Mouse (Mus musculus) frontal cortex, postnatal 25 days (tissue): ENCODE data around the gene Ccdc36.

Source experiments
- DNase-seq, 2 experiments: peaks; one replicate each; pipeline ENCODE4 v3.0.0; 2022; ENCODE audit warnings: low spot score in 2 of 2

Ccdc36 gene

DNA sequence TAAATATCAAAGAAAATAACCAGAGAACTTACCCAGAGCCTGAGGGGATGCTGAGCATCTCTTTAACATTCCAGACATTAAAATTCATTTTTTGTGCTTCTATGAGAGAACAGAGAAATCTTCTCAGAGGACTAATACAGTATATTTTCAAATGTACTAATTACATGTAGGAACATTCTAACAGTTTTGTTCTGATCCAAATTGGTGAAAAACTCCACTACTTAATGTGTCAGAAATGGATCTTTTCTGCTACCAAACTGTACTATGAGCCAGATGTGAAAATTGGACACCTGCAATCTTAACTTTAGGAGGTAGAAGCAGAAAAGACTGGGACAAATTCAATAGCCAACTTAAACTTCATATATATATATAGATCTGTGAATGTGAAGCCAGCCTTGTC, at the start of gene Ccdc36:
Gene Ccdc36 (minus strand): TSS at position 101 of the 400 bp plus-strand sequence.
- no peak for DNase-seq

DNA sequence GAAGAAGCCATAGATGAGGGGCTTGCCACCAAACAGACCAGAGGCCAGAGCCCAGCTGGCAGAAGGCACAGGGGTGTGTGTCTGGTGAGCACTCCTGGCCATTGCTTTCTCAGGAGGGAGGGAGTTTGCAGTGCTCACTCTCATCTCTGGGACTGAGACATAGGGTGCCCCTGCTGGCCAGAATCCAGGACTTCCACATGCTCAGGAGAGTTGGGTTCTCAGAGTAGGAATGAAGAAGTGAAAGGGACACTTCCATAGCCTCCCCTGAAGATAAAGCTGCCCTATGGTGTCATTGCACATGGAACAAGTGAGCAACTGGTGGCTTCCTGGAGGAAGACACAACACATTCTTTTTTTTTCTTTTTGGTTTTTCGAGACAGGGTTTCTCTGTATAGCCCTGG, 46.2 kb upstream of the Ccdc36 start:
- no peak for DNase-seq

DNA sequence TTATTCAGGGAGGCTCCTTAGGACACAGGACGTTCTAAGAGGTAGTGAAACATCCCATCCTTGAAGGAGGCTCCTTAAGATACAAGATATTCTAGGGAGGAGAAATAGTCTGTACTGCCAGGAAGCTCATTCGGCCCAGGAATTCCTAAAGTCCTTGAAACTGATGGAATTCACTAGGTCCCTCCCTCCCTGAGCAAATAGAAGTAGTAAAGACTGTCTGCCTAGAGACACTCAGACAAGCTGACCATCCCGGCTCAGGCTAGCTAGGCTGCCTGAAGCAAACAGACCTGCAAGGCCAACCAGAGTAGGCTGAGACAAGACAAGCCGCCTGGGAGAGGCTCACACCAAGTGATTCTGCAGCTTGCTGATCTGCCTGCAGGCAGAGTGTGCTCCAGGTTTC, 41.6 kb upstream of the Ccdc36 start:
- no peak for DNase-seq

DNA sequence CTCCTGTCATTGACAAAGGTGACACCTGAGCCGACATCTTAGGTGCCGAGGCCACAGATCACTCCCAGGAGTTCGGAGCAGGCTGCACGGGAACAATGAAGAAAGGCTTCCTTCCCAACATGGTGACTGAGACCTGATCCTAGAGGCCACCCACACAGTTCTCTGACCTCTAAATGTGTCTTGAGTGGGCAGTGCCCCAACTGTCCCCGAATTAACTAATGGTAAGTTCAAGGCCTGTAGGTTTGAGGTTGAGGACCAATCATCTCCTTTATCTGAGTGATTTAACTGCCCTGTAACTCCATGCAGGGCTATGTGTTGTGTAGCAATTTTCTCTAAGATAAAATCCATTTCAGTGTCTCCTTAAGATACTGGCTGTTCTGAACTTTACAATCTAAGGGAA, 41.1 kb upstream of the Ccdc36 start:
- DNase-seq: no peak

DNA sequence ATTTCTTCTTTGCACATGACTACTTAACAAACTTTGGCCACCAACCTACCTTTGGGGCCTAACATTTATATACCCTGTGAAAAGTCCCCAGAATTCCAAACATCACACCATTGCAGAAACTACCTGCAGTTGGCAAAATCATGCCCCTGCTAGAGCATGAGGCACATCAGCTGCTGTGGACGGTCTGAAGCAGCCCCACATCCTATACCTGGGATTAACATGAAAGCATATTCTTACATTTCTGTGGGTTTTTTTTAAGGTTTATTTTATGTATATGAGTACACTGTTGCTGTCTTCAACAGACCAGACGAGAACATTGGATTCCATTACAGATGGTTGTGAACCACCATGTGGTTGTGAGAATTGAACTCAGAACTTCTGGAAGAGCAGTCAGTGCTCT, 37.9 kb upstream of the Ccdc36 start:
- DNase-seq: no peak

DNA sequence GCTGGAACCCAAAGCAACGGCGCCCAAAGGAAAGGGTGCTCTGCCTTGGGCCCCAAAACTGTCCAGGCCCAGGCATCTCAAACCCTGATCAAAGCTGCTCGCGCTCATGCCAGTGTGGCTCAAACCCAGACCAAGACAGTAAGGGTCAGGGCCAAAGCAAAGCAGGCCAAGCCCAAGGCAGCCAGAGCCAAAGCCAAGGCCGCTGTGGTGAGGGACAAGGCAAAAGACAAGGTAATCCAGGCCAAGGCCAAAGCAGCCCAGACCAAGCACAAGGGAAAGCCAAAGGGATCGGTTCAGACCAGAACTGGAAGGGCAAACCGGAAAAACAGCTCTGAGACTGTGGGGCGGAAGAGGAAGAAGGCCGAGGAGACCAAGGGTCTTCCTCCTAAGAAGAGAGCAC, 35.4 kb upstream of the Ccdc36 start:
- no peak for DNase-seq

DNA sequence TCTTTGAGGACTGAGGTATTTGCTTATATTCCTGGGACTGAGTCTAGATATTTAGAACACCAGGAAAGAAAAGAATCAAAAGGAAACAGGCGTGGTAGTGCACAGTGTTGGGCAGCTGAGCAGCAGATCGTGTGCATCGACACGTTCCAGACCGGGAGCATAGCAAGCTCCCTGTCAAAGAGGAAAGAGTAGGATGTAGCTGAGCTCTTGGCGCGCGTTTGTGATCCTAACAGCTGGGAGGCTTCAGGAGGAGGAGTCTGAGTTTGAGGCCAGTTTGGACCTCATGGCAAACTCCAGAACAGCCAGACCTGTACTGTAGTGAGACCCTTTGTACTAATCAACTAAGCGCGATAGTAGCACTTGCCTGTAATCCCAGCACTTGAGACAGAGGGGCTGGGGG, 33.9 kb upstream of the Ccdc36 start:
- DNase-seq: no peak

DNA sequence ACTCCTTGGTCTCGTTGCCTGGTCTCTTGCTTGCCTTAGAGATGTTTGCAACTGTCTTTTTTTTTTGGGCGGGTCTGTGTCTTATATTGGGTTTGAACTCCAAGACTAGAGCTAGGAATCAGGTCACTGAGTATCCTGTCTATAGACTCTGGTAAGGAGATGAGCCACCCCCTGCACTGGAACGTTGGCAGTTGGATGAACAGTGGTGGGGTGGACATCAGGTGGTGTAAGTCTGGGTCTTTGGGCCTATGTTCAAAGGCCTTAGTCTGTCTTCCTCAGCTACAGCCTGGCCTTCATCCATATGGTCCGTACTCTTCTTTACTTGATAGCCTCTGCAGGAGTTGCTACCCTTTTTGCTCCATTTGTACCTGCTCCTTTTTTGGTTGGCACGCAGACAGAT, 33.4 kb upstream of the Ccdc36 start:
- no peak for DNase-seq

DNA sequence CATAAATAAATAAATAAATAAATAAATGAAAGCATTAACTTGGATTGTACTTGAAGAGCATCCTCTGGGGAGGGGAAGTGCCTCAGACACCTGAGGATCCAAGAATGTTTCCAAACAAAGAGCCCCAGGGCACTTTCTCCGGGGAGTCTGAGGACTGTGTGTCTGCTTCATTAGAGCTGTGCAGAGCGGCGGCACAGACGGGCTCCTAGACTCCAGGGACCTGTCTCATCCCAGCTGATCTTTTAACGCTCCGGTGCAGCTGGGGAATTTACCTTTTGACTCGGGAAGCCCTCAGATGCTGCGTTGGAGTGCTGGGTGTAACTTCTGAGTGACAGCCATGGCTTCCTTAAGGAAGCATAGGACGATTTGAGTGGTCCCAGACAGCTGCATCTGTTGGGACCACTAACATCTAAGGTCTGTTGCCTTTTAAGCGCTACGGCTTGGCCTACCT, 32.9 kb upstream of the Ccdc36 start, which contains the start of gene Klhdc8b:
Gene Klhdc8b (minus strand): TSS at position 401 of the 451 bp plus-strand sequence.
- no peak for DNase-seq

DNA sequence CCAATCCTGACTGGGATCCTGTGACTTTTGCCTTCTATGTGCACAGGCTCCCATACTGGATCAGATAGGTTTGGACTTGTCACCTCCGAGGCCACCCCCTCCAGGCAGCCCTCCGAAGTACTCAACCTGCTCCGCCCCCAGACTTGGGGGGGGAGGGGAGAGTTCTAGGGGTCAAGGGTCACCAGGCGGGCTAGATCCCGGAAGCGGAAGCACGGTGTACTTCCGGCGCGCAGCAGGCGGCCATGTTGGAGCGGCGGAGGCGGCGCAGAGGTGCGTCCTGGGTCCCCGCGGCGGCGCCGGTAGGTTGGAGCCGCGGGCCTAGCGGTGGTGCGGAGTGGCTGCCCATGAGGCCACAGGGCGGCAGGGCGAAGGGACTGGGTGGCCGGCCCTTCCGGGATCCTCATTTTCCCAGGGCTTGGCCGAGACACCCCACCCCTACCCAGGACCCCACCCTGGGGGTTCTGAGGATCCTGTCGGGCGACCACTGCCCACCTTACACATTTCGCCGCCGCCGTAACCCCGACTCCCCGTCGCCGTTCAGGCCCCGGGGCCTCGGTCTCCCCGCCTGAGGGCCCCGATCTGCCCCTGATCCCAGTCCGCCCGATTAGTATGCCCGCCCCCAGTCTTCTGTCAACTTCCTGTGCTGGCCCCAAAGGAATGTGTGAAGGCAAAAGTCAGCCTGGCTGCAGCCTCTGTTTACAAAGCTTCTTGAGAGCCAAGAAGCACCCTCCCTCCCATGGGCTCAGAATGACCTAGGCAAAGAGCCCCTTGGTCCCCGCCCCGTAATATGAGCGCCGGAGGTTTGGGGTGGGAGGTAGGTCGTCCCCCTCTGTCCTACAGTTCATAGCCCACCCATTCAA, 32.3 kb upstream of the Ccdc36 start, which contains the start of gene Ccdc71:
Gene Ccdc71 (plus strand): TSS at position 209 of the 860 bp plus-strand sequence.
- DNase-seq: peak; percentile 70 to 82

DNA sequence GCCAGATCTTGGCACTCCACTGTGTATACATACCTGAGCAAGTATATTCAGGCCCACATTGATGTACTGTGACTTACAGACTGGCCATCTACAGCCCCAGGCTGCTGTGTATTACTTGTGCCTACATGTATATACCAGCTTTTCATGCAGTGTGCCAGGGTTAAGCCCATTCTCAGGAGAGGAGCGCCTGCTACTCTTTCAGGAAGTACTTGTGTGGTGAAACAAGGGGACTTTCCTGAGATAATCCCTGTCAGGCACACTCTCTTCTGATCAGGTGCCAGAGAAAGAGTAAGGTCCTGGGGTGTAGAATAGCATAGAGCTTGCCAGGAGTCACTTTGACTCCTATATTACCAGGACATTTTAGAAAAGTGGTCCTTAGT, 31.6 kb upstream of the Ccdc36 start:
- no peak for DNase-seq

DNA sequence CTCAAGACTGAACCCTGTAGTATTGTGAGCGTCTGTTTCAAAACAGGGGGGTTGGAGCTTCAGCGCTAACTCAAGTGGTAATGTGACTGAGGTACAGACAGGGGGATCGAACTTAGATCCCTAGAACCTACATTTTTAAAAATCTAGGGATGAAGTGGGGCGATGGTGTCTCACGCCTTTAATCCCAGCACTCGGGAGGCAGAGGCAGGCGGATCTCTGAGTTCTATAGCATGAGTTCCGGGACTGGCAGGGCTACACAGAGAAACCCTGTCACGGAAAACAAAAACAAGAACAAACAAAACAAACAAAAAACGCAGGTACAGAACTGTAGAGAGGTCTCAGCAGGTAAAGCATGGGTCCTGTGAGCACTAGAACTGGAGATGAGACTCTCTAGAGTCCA, 28.7 kb upstream of the Ccdc36 start:
- DNase-seq: no peak

DNA sequence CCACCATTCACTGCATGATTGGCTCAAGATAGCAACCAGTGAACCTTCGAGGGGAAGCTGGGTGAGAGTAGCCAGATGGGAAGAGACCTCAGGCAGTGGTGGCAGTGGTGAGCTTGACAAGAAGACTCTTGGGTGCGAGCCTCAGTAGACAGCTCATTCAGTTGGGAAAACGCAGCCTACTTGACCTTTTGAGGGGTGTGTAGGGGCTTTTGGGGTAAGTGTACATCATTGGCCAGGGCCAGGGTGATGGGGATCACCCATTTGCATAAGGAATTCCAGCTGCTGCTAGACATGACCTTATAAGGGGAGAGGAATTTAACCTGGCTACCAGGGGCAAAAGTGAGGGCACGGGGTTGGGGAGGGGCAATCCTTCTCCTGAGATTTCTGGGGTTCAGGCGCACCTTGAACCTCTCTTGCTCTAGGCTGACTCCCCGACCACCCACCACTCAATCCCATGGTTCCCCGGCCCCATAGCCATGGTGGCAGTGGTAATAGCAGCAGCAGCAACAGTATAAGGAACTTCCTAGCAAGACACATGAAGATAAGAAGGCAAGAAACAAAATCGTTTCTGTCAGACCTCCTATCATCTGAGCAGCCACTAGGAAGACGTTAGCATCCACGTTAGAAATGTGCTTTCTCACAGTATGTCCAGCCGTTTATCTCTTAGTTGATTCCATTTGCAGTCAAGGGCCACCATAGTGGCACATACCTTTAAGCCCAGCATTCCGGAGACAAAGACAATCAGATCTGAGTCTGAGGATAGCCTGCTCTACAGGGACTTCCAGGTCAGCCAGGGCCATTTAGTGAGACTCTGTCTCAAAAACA, 27.7 kb upstream of the Ccdc36 start:
- no peak for DNase-seq

DNA sequence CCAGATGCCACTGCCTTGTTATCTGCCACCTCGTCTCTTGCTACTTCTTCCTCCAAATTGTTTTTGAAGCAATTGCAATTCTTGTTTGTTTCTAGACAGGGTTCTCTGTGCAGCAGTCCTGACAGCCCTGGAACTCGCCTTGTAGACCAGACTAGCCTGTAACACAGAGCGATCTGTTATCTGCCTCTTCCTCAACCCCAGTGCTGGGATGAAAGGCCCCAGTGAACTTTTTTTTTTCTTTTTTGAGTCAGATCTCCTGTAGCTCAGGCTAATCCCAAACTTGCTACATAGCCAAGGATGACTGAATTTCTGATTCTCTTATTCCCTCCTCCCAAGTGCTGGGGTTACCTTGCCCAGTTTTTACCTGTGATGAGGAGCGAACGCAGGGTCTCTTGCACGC, 26.1 kb upstream of the Ccdc36 start:
- DNase-seq: no peak

DNA sequence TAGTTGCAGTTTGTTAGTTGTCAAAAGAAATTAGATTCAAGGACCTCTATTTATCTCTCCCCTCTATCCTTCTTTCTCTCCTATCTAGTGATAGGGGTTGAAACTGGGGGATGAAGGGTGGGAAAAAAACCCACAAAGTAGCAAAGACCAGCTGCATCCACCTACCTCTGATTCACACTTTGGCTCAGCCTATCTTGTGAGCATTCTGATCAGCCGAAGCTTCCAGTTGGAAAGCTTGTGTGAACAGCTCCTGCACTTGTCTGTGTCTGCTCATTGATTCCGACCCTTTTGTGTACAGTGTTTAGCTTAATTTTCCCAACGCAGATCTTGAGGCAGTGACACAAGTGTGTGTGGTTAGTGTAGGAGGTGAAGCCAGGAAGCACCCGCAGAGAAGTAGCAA, 25.2 kb upstream of the Ccdc36 start:
- DNase-seq: no peak

DNA sequence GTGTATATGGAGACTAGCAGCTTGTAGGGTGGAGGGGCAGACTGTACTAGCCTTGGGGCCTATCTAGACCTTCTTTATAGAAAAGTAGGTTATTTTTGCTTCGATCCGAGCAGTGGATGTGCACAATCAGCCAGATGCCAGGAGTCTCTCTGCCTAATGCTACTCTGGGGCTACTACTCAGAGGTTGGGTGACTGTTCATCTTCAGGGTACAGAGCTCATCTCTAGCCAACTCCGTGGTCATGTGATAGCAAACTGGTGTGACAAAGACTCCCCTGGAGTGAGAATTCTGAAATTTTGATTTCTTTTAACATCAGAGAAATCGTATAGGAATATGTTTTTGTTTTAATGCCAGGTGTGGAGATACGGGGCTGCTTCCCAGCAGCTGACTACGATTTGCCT, 24.6 kb upstream of the Ccdc36 start:
- DNase-seq: no peak

DNA sequence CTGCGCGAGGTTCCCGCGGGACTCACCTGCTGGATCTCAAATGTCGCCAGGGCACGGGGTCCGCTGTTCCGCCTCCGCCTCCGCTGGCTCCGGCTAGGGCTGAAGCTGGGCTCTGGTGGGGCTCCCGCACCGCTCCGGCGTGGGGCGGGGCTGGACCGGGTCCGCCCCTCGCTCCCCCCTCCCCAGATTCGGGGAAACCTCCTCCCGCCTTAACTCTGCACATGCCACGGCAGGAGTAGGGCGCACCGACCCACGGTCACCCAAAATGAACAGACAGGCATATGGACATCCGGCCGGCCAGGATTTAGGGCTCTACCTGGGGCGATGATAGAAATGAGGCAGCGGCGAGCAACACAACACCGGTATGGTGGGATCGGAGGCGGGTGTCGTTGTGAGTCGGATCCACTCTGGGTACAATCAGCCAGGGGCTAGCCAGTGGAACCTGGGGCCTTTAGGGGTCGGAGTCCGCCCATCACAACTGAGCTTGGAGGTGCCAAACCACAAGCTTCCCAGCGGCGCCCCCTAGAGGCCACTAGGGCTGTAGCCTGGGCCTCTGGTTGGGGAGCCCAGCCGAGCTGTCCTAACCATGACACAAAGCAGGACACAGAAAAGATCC, 24.1 kb upstream of the Ccdc36 start:
- DNase-seq: peak; percentile 70 to 82

DNA sequence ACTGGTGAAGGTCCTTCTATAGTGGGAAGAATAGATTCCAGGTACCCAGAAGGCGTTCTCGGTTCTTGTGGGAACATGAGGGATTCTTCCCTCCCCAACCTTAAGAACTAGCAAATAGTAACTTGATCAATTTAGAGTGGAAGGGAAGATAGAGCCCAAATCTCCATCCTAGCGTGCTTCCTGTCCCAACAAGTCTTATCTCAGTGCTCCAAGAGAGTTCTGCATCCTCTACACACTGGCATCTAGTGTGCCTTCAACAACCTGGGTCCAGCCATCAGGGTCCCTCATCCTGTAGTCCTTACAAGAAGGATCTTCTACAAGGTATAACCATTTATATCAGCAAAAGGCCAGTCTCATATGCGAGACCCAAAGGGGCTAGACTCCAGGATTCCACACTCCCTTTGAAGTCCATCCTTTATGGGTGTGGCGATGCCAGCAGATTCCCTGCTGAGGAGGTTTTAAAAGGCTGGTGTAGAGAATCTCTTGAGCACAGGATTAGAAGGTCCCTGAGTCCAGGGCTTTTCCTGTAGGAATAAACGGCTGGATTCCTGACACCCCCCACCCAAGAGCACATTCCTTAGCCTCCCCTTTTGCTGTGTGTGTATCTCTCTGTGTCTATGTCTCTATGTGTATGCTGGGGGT, 23.4 kb upstream of the Ccdc36 start:
- DNase-seq: no peak

DNA sequence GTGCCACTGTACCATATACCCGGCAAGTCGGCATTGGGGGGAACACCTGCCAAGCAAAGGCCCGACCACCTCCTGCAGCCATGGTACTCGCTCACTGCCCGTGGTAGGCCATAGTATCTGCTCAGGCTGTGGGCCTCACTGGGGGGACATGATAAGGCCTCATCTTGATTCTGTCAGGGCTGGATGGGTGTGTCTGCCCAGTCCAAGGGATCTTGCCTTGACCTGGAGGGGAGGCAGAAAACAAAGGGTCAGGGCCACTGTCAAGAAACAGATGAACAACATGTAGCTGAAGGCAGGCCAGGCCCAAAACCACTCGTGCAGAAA, 22.8 kb upstream of the Ccdc36 start:
- DNase-seq: no peak

DNA sequence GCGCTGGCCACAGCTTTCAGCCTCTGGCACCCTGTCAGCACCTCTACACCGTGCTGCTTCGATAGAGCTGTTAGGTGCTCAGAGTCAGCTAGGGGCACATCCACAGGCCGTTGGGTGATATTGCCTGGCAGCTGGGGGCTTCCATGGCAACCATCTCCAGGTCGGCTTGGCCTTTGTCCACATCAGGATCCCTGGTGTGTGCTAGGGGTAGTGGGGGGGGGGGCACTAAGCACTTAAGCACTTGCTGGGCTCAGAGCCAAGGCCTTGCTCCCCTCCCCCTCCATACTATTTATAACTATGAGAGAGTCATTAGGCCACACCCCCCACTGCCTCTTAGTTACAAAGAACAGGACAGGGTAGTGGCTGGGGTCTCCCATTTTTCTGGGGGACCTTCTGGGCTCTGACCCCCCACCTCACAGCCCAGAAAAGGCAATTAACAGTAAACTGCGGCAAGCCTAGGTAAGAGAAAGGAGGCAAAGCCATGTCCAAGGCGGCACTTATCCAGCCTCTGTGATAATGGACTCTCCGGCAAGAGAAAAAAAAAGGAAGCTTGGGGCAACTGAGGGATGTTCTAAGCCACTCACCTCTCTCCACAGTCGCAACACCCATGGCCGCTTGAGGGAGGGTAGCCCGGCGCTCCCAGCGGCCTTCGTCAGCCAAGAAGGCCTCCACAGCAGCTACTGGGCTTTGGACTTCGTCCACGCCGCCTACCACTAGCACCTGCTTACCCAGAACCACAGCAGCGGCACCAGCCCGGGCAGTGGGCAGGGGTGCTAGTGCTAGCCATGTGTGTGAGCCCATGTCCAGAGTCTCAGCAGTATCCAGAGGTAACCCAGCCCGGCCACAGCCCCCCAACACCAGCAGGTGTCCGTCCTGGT, 22.2 kb upstream of the Ccdc36 start:
- DNase-seq: no peak

DNA sequence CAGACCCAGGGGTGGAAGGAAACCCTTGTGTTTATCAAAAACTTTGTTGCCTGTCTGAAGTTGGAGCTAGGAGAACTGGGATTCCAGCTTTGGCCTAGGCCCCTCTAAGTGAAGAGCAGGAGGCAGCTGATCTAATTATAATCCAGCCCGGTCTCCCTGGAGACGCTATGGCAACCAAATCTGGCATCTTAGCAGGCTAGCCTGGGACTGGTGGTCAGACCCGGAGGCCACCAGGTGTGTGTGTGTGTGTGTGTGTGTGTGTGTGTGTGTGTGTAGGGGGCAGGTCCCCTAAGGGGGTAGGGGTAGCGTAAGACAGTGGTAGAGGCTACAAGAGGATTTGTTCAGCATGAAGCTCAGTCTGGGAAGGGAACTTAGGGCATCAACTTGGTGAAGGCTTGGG, 21.6 kb upstream of the Ccdc36 start:
- peak in 1 of 2 experiments; percentile 38 for DNase-seq
